Mouse (Mus musculus) right cerebral cortex, postnatal 36 days (tissue): ENCODE measurements around the gene Nr1d1.

Experiments used
- DNase-seq, 2 experiments: peaks; one replicate each; pipeline ENCODE4 v3.0.0; 2022; ENCODE audit warnings: low spot score in 2 of 2, mixed read lengths in 1 of 2

Nr1d1 gene

DNA sequence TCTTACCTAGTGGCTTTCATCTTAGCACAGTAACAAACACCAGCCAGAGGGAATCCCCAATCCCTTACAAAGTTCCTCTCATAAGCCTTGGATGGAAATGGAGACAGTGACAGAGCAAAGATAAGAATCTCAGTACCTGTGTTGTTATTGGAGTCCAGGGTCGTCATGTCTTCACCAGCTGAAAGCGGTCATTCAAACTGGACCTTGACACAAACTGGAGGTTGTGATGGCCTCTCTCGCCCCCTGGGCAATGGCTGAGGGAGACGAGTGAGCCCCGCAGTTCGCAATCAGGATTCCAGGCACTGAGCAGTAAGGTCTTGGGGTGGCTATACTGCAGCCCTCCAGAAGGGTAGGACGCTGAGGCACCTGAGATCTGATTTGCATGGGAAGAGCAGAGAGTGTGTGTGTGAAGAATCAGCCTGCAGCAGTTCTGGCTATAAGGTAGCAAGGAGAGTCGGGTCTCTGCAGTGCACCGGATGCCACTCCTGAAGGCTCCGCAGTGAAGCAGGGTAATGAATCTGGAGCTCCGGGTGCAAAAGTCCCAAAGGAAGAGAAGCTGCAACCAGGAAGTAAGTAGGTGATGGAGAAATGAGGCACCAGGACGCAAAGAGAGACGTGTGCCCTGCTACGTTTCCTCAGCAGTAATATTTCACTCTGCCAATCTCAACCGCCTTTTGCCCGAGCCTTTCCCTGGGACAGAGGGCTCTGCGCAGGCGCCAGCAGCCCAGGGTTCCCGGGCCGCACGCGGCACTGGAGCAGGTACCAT is at the start of gene Nr1d1:
Nr1d1 (minus strand) TSS at position 752 of the 766 bp plus-strand sequence.
- no peak for DNase-seq

DNA sequence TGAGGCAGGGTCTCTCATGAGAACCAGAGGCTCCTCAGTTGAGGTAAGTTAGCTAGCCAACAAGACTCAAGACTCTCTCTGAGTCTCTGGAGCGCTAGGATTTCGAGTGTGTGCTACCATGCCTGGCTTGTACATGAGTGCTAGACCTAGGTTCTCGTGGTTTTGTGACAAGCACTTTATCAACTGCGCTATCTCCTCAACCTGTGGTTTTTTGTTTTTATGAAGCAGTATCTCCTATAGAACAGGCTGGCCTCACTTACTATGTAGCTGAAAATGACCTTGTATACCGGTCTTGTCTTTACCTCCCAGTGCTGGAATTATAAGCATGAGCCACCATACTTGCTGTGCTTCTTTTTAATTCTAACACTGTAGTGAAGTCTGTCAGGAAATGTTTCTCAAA is 45.8 kb upstream of the Nr1d1 start:
- DNase-seq: no peak

DNA sequence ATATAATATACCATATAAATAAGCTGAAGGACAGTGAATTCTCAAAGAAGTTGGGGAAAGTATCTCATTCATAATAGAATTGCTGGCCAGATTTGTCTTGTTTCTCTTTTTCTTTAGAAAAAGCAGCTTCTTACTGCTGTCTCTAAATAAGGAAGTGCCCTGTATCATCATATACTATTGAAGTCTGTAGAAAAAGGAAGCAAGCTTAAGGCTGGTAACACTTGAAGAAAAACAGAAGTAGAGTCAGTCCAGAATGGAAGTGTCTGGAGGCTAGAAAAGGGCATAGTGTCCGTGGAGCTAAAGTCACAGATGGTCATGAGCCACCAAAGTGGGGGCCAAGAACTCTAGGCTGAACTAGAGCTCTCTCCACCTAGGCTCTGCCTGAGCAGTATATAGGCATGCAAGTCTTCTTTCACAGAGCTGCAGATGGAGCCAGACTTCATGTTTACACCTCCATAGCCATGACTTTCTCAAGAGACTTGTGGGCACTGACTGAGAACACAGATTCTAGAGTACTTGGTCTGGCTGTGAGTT is 41.6 kb upstream of the Nr1d1 start:
- no peak for DNase-seq

DNA sequence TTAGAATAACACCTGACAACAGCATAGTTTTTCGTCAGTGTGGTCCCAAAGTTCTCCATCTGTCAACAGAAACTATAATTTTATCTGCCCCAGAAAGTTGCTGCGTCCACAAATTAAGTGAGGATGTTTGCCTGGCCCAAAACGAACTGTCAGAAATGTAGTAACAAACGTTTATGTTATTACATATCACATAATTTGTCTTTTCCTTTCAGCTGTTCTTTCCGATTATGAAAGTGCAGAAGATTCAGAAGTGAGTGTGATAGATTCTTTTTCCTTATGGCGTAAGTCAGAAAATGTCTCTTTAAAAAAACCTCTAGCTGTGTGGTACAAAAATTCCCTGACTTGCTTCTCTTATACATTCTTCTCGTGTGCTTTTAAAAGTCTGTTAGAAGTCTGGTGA is 35.6 kb upstream of the Nr1d1 start:
- DNase-seq: no peak

DNA sequence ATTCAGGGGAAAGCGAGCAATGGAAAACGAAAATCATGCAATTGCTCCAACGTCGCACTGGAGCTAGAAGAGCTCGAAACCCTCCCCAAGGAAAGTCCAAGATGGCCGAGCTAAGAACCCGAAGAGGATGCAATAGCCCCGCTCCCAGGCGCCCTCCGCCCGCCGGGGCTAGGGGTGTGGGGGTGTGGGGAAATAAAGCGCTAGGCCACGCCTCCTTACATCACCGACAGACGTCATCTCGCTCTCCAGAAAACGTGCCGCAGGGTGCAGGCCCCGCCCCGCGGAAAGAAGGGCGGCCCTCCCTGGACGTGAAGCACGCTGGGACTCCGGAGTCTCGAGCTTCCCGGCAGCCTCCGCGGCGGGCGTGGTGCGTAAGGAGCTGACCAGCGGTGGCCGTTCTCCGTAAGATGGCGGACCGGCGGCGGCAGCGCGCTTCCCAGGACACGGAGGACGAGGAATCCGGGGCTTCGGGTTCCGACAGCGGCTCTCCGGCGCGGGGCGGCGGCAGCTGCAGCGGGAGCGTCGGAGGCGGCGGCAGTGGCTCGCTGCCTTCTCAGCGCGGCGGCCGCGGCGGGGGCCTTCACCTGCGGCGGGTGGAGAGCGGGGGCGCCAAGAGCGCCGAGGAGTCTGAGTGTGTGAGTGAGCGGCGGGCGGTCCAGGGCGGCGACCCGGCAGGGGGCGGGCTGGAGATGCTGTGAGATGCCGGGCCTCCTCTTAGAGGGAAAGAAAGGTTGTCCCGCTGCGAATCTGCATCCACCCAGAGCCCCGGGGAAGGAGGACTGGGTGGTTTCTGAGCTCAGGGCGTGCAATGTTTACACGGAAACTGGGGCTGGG is 34.5 kb upstream of the Nr1d1 start:
- DNase-seq: peak; percentile 99

DNA sequence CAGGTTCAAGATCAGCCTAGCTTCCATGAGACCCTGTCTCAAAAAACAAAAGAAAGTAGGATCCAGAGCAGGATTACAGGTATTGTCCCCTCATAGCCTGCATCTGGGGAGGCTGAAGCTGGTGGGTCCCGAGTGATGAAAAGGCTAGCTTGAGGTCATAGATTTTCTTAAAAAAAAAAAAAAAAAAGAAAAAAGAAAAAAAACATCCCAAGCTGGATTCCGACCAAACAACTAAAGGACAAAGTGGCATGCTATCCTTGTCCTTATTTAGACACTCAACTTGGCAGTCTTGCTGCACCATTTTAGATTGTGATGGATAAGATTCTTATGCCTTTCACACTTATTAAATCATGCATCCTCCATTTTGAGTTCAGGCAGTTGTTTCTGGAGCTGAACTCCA is 33.3 kb upstream of the Nr1d1 start:
- no peak for DNase-seq

DNA sequence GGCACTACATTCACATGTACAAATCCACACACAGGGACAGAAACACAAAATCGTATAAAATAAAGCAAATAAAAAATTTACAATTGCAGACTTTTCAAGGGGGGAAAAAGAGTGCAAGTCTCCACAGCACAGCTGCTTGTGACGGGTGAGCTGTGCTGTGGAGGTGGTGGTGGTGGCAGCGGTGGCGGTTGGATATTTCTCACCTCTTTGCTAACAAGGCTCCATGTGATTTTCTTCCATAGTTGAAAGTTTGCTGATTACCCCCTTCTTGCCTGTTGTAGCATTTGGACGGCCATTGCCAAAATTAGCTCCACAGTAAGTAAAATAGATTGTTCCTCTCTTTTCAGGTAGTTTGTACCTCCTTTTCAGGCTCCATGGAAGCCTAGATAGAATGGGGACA is 29.5 kb upstream of the Nr1d1 start, which contains the start of gene Casc3:
Casc3 (plus strand) TSS at position 301 of the 400 bp plus-strand sequence.
- no peak for DNase-seq

DNA sequence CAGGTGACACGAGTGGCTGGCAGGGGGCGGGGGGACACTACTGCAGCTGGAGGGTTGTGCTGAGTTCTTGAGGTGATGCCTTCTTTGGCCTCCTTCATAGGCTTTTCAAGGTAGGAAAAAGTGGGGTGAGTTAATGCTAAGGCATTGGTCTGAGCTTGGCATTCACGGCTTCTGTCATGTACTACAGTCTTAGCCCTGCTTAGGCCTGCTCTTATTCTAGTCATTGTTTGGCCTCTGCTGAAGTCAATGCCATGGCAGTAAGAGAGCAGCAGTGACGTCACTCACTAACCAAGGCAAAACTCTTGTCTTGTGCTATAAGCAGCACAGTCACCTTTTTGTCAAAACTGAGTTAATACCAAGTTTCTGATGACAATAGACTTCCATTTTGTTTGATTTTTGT is 22.8 kb upstream of the Nr1d1 start:
- DNase-seq: no peak

DNA sequence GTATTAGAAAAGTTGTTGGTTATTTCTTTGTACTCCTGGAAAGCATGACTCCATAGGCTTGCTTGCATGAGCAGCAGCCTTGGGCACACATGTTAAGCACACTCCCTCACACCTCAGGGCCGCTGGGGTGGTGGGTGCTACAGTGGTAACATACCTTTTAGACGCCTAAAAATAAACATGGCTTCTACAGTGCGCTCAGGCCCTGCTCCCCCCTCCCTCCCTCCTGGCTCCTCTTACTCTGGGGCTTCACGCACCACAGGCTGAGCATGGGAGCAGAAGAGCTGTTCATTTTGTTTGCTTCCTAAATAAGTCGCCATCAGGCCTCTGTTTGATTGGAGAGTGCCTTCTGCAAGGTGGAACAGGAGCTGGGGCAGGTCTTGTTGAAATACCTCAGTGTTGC is 22.2 kb upstream of the Nr1d1 start:
- no peak for DNase-seq

DNA sequence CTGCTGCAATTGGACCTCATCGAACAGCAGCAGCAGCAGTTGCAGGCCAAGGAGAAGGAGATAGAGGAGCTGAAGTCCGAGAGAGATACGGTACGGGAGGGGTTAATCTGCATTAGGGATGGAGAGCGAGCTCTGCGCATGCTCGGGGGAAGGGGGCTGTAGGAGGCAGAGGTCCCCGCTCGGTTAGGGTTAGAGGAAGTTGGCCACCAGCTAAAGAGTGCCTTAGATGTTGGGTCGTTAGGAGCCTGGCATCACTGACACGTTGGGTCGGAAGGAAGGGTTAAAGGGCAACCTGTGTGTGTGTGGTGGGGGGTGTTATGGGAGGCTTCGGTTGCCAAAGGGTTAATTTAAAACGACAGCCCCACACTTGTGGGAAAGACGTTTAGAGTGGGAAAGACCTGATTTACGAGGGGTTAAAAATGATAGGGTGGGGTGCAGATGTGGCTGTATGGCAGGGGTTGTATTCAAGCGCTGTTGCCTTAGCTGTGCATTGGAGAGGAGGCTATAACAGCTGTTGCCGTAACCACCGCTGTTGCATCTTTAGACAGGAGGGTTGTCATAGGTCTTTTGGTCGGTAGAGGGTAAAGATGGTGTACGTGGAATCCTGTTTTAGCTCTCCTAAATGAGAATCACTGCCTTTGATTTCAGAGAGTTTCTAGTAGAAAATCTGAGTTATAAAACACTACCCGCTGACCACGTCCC is 21.5 kb upstream of the Nr1d1 start:
- peak in 1 of 2 experiments; percentile 59 for DNase-seq

DNA sequence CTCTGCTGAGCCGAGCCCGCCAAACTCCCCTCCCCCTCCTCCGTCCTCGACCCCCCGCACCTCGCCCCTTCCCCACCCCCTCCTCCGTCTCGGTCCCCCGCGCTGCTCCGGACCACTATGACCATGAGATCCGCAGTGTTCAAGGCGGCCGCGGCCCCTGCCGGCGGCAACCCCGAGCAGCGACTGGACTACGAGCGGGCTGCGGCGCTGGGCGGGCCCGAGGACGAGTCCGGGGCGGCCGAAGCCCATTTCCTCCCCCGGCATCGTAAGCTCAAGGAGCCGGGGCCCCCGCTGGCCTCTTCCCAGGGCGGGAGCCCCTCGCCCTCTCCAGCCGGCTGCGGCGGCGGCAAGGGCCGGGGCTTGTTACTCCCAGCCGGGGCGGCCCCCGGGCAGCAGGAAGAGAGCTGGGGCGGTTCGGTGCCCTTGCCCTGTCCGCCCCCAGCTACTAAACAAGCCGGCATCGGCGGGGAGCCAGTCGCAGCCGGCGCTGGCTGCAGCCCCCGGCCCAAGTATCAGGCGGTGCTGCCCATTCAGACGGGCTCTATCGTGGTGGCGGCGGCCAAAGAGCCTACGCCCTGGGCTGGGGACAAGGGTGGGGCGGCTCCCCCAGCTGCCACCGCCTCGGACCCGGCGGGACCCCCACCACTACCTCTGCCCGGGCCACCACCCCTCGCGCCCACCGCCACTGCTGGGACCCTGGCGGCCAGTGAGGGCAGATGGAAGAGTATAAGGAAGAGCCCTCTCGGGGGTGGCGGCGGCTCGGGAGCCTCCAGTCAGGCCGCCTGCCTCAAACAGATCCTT is 20.8 kb upstream of the Nr1d1 start:
- DNase-seq: no peak

DNA sequence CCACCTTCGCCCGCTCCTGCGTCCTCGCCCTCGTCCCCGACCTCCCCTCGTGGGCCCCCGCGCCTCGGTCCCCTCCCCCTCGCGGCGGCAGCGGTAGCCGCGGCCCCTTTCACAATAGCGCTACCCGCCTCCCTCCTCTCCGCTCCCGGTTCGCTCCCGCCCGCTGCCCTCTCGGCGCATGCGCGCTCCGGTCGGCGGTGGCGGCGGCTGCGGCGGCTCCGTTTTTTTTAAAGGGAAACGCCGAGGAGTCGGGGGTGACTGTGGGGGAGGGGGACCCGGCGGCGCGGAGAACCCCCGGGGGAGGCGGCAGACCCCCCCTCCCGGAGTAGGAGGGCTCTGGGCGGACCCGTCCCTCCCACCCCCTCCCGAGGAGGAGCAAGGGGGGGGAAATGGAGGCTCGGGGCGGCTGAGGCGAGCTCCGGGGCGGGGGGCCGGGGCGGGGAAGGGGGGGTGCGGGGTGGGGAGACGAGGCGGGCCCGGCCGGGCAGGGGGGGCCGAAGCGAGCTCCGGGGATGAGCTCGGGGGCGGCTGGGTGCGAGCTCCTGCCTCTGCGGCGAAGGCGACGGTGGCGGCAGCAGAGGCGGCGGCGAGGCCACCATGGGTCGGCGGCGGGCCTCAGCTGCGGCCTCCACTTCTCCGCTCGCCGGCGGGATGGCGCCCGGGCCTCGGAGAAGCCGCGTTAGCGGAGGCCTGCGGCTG is 20.0 kb upstream of the Nr1d1 start, which contains the start of gene Msl1:
Msl1 (plus strand) TSS at position 502 of the 699 bp plus-strand sequence.
- peak in 1 of 2 experiments; percentile 77 for DNase-seq

DNA sequence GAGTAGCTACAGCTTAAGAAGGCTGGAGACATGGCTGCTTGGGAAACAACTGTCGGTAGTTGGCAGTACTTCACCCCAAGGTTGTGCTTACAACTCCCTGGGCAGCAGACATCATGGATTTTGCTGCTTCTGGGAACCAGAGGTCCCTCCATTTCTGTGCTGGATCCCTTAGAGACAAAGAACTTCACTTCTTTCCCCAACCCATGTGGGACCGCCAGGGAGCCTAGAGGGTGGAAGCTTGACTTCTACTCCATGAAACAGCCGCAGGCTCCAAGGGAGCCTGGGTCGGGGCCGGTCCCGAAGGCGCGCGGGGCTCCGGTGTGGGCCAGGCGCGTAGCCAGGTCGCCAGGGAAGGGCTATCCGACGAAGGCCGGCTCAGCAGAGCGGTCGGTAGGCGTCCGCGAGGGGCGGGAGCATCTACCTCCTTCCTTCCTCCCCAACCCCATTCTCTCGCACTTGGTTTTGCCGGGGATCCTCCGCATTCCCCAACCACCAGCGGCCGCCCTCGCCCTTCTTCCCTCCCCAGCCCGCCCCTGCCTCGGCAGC is 19.4 kb upstream of the Nr1d1 start:
- DNase-seq: peak; percentile 56 to 62

DNA sequence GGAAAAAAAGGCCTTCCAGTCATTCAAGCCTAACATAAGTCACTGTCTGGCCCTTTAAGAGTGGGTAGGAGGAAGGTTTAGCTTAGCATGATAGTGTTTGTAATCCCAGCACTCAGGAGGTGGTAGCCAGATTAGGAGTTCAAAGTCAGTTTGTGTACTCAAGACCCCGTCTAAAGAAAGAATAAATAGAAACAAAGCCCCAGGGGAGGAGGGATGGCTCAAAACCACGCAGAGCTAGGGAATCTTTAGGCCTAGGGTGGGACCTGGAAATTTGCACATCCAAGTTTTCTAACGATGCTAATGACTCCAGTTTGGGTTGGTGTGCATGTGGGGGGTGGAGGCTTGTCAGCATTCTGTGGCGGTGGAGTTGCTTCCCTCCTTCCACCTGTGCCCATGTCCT is 16.9 kb upstream of the Nr1d1 start:
- DNase-seq: no peak

DNA sequence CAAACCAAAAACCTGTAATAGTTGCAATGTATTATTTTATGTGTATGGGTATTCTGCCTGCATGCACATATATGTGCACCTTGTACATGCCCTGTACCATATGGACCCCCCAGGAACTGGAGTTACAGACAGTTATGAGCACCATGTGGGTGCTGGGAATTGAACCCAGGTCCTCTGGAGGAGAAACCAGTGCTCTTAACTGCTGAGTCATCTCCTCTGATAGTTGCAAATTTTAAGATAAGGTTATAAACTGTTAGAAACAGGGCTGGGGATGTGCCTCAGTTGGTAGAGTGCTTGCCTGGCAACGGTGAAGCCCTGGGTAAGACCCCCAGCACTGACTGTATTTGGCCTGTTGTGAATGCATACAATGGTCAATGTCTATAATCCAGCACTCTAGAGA is 16.3 kb upstream of the Nr1d1 start:
- no peak for DNase-seq

DNA sequence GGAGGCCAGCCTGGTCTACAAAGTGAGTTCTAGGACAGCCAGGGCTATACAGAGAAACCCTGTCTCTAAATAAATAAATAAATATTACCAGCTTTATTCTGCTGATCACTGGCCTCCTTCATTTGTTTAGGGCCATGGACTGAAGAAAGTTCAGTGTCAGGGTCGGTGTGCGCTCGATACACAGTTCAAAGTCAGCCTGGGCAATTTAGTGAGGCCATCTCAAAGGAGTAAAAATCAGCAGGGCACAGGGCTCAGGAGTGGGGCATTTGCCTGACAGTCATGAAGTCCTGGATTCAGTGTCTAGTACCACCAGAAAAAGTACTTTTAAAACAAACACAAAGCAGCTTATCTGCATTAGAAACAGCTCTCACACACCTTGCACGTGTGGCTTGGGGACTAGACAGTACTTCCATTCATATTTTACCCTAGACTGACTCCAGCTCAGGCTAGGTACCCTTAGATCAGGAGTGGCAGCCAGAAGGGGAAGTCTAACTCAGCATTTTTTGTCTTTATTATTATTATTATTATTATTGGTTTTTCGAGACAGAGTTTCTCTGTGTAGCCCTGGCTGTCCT is 15.6 kb upstream of the Nr1d1 start:
- no peak for DNase-seq

DNA sequence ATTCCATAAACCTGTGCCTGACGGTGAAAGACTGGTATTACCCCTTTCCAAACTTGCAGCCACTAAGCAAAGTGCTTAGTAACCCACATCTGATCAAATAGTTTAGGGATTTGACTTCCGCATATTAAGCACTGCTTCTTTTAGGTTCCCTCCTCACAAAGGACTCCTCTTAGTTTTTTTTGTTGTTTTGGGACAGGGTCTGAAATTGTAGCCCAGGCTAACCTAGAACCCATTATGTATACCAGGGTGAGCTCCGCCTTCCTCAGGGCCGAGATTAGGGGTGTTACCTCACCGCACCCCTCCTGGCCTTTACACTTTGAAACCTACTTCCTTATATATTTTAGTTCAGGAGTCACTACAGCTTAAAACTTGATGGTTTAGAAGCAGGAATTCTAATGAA is 14.7 kb upstream of the Nr1d1 start:
- DNase-seq: no peak

DNA sequence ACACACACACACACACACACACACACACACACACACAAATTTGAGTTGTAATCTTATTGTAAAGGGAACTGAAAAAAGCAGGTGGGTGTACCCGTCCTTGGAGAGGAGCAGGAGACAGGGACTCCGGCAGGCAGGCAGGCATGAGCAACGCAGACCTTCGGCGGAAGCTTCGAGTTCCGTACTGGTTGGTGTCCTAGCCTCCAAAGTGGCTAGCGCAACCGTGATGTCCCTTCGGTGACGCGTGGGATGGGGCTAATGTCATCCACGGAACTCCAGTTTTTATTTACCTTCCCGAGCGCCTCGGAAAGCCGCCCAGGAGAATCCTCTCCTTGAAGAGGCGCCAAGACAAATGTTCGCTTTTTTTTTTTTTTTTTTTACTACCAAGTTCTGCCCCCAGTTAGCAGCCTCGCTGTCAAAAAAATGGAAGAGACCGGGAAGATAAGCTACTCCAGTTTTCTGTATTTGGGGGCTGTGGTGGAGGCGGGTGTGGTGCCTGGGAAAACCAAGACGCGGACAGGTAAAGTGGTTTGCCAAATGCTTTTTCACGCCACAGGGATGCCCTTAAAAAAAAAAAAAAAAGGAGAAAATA is 14.2 kb upstream of the Nr1d1 start:
- peak in 1 of 2 experiments; percentile 23 for DNase-seq

DNA sequence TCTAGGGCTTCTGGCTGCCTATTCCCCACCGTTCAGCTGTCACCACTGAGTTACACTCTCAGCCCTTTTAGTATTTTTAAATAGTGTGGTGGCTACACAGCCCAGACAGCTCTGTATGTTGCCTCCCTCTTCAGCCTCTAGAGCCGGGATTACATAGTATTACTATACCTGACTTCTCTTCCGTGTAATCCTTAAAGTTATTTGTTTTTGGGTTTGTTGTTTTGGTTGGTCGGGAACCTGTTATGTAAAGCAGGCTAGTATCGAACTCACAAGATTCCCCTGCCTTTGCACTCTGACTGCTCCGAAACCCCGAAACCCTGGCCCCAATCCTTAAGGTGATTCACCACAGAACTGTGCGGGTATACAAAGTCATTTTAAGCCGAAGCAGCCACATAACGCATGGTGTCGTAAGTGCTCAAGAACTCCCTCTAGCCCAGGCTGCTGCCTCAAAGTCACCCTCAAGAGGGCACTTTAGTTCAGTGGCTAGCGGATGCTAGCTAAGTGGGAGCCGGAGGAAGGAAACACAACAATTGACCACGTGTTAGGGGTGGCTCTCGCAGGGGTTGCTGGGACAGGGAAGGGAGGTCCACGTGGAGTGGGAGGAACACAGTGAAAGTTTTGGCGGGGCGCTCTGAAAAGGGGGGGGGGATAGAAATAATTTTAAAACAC is 13.6 kb upstream of the Nr1d1 start:
- peak; percentile 76 to 85 for DNase-seq
